ENCODE assay signal across 24 mouse cellular contexts in the genomic region with DNA sequence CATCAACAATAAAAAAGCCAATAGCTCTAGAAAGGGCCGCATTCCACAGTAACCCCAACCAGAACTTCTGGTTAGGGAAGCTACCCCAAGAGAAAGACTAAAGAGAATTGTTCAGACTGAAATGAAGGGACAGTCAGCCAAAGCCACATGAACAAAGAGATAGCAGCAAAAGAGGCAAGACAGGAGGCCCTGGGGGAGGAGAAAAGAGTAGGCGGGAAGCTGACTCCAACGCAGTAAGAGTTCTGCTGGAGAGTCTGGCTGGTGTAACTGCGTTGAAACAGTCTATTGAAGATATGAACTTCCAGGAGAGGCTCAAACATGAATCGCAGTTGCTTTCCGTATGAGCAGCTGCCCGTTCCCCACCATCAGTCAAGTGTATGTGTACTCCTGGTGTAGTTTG. TPM values are rescaled to one million over a fixed set of nuclear protein-coding genes. Genes with fewer than 3 reads are reported as not detected.
DNase-seq lines count a peak whose midpoint lies in the region; ATAC-seq and TF ChIP-seq lines count a peak whose summit lies in the region.
"Had no signal": no experiment of that assay in that cellular context is flagged by ENCODE, and none has a peak within 500 bp of the region (broad histone marks: within the 10 kb centered on the region; RNA-seq: fewer than 3 reads in every experiment).

No protein-coding gene starts in this region.

- no peak for DNase-seq in heart, adult 2 months
- DNase-seq in liver, embryonic 11.5 days (ENCODE audit: low spot score) = no peak
- no peak for DNase-seq in liver, postnatal 0 days
- no peak for DNase-seq in left cerebral cortex, adult 11 months (ENCODE audit: low spot score)
- no peak for DNase-seq in right cerebral cortex, postnatal 25 days
- DNase-seq: adrenal gland, postnatal 36 days; cerebellum, adult 11 months; cerebellum, adult 9-11 months; forebrain, postnatal 0 days; heart, postnatal 4 days; kidney, adult 18-20 months; left cerebral cortex, postnatal 4 days; lung, postnatal 36 days had no signal

- H3K4me2 ChIP-seq in heart, embryonic 12.5 days = no peak overlapping the region
- no peak overlapping the region for H3K4me2 ChIP-seq in liver, embryonic 11.5 days
- no peak overlapping the region for H3K4me2 ChIP-seq in liver, postnatal 0 days (ENCODE audit: low read depth, low read length)
- no peak overlapping the region for H3K4me2 ChIP-seq in liver, embryonic 16.5 days (ENCODE audit: low read depth, low read length)
- H3K4me2 ChIP-seq: embryonic facial prominence, embryonic 15.5 days; hindbrain, embryonic 14.5 days; limb, embryonic 15.5 days; lung, embryonic 15.5 days; neural tube, embryonic 13.5 days had no signal

- intact Hi-C loops in heart, adult 2 months (cut with DNase I) = no loop called here

- TF ChIP-seq EP300 in heart, adult 2 months (IDR thresholded peaks at IDR 0.05; ENCODE audit: insufficient read depth, low read depth, low read length) = no peak
- no peak for TF ChIP-seq EP300 in liver, postnatal 0 days (IDR thresholded peaks at IDR 0.05; ENCODE audit: low read depth)

- H3K27me3 ChIP-seq in heart, embryonic 12.5 days (replicated peaks) = no peaks in the 10 kb centered on the region
- no peaks in the 10 kb centered on the region for H3K27me3 ChIP-seq in heart, adult 2 months (ENCODE audit: control insufficient read depth, insufficient read depth, low read length)
- H3K27me3 ChIP-seq in liver, embryonic 11.5 days (replicated peaks; ENCODE audit: control insufficient read depth, insufficient read depth, low read length) = 0 out of 2 replicates have a peak, but pooled peaks cover 2% of the 10 kb centered on the region
- H3K27me3 ChIP-seq in liver, postnatal 0 days (ENCODE audit: insufficient read depth, low read length) = no peaks in the 10 kb centered on the region
- H3K27me3 ChIP-seq in liver, embryonic 16.5 days (ENCODE audit: control insufficient read depth, insufficient read depth, low read depth, low read length) = no peaks in the 10 kb centered on the region
- H3K27me3 ChIP-seq: embryonic facial prominence, embryonic 15.5 days; limb, embryonic 15.5 days; lung, embryonic 15.5 days; neural tube, embryonic 13.5 days; Patski had no signal

- no peaks in the 10 kb centered on the region for H3K36me3 ChIP-seq in heart, embryonic 12.5 days
- H3K36me3 ChIP-seq in heart, adult 2 months (ENCODE audit: control insufficient read depth, insufficient read depth, low read length) = no peaks in the 10 kb centered on the region
- H3K36me3 ChIP-seq in liver, embryonic 11.5 days (ENCODE audit: control insufficient read depth, insufficient read depth, low read length) = no peaks in the 10 kb centered on the region
- no peaks in the 10 kb centered on the region for H3K36me3 ChIP-seq in liver, postnatal 0 days (replicated peaks; ENCODE audit: insufficient read depth, low read length)
- H3K36me3 ChIP-seq in liver, embryonic 16.5 days (ENCODE audit: control insufficient read depth, insufficient read depth) = no peaks in the 10 kb centered on the region
- H3K36me3 ChIP-seq: embryonic facial prominence, embryonic 15.5 days; limb, embryonic 15.5 days; lung, embryonic 15.5 days; neural tube, embryonic 13.5 days had no signal

- peaks cover 77% of the 10 kb centered on the region for H3K4me1 ChIP-seq in heart, embryonic 12.5 days (replicated peaks)
- peaks cover 20% of the 10 kb centered on the region for H3K4me1 ChIP-seq in heart, adult 2 months (ENCODE audit: control insufficient read depth, insufficient read depth, low read length)
- peaks cover 15% of the 10 kb centered on the region for H3K4me1 ChIP-seq in liver, embryonic 11.5 days (replicated peaks; ENCODE audit: control insufficient read depth, insufficient read depth, low read length)
- H3K4me1 ChIP-seq in liver, postnatal 0 days (ENCODE audit: insufficient read depth) = peaks cover 18% of the 10 kb centered on the region
- H3K4me1 ChIP-seq in liver, embryonic 16.5 days (ENCODE audit: control insufficient read depth, low read depth, low read length) = peaks cover 11% of the 10 kb centered on the region

- H3K27ac ChIP-seq in heart, embryonic 12.5 days (ENCODE audit: poor library complexity, severe bottlenecking) = peak overlapping the region; percentile 61
- no peak overlapping the region for H3K27ac ChIP-seq in heart, adult 2 months
- no peak overlapping the region for H3K27ac ChIP-seq in liver, embryonic 11.5 days (ENCODE audit: low read depth, low read length)
- no peak overlapping the region for H3K27ac ChIP-seq in liver, postnatal 0 days (ENCODE audit: low read depth)
- H3K27ac ChIP-seq in liver, embryonic 16.5 days (ENCODE audit: low read length) = no peak overlapping the region
- H3K27ac ChIP-seq: embryonic facial prominence, embryonic 15.5 days; hindbrain, embryonic 14.5 days; limb, embryonic 15.5 days; lung, embryonic 15.5 days; neural tube, embryonic 13.5 days had no signal

- ATAC-seq in heart, embryonic 12.5 days (ENCODE audit: insufficient number of reproducible peaks, low FRiP score) = no peak
- 0 out of 2 replicates have a peak, but pooled peaks have one; percentile 12 for ATAC-seq in liver, embryonic 11.5 days (replicated peaks; ENCODE audit: low FRiP score)
- no peak for ATAC-seq in liver, postnatal 0 days
- ATAC-seq in liver, embryonic 16.5 days (ENCODE audit: low read depth) = 0 out of 2 replicates have a peak, but pooled peaks have one; percentile 35
- ATAC-seq: forebrain, postnatal 0 days; inflammation-experienced regulatory T-cells, adult 6 months; midbrain, embryonic 16.5 days; Patski had no signal

- H3K9ac ChIP-seq in heart, embryonic 12.5 days = no peak overlapping the region
- no peak overlapping the region for H3K9ac ChIP-seq in heart, adult 2 months (ENCODE audit: low read depth, low read length)
- H3K9ac ChIP-seq in liver, embryonic 11.5 days (ENCODE audit: low read depth, low read length) = no peak overlapping the region
- H3K9ac ChIP-seq in liver, postnatal 0 days (replicated peaks) = no peak overlapping the region
- H3K9ac ChIP-seq in liver, embryonic 16.5 days (ENCODE audit: low read depth, low read length) = no peak overlapping the region
- H3K9ac ChIP-seq: embryonic facial prominence, embryonic 15.5 days; forebrain, postnatal 0 days; hindbrain, embryonic 14.5 days; limb, embryonic 15.5 days; lung, embryonic 15.5 days; neural tube, embryonic 13.5 days had no signal

- no peak for TF ChIP-seq CTCF in heart, adult 2 months (IDR thresholded peaks at IDR 0.05)
- no peak for TF ChIP-seq CTCF in liver, postnatal 0 days (IDR thresholded peaks at IDR 0.05; ENCODE audit: low read depth)

- 51% methylated on average over 7 of the region's 7 CpGs for WGBS in heart, embryonic 12.5 days
- 73% methylated on average over 7 of the region's 7 CpGs for WGBS in heart, adult 2 months
- WGBS in liver, embryonic 11.5 days = 74% methylated on average over 7 of the region's 7 CpGs
- 80% methylated on average over 7 of the region's 7 CpGs for WGBS in liver, postnatal 0 days (ENCODE audit: insufficient replicate concordance)
- WGBS in liver, embryonic 16.5 days (ENCODE audit: insufficient replicate concordance) = 55% methylated on average over 7 of the region's 7 CpGs

- no peaks in the 10 kb centered on the region for H3K79me2 ChIP-seq in heart, adult 2 months (replicated peaks; ENCODE audit: control insufficient read depth, insufficient read depth, low read length)

- H3K4me3 ChIP-seq in heart, embryonic 12.5 days = no peak overlapping the region
- H3K4me3 ChIP-seq in heart, adult 2 months = no peak overlapping the region
- H3K4me3 ChIP-seq in liver, embryonic 11.5 days (ENCODE audit: low read depth, low read length) = no peak overlapping the region
- no peak overlapping the region for H3K4me3 ChIP-seq in liver, postnatal 0 days (ENCODE audit: low read depth, low read length)
- no peak overlapping the region for H3K4me3 ChIP-seq in liver, embryonic 16.5 days (ENCODE audit: low read depth, low read length)
- H3K4me3 ChIP-seq: embryonic facial prominence, embryonic 15.5 days; limb, embryonic 15.5 days; lung, embryonic 15.5 days; myocyte; neural tube, embryonic 13.5 days had no signal

- no peaks in the 10 kb centered on the region for H3K9me3 ChIP-seq in heart, embryonic 12.5 days (replicated peaks)
- no peaks in the 10 kb centered on the region for H3K9me3 ChIP-seq in liver, embryonic 11.5 days (ENCODE audit: control insufficient read depth, low read length)
- no peaks in the 10 kb centered on the region for H3K9me3 ChIP-seq in liver, postnatal 0 days (ENCODE audit: low read length)
- no peaks in the 10 kb centered on the region for H3K9me3 ChIP-seq in liver, embryonic 16.5 days (replicated peaks; ENCODE audit: control insufficient read depth, low read length)
- H3K9me3 ChIP-seq: embryonic facial prominence, embryonic 15.5 days; limb, embryonic 15.5 days; lung, embryonic 15.5 days; neural tube, embryonic 13.5 days had no signal

- TF ChIP-seq POLR2A in heart, adult 2 months (IDR thresholded peaks at IDR 0.05; ENCODE audit: insufficient read depth, low read depth, low read length) = no peak

RNA-seq across cellular contexts. Expression of a gene that starts 6.2 kb away (rescaled TPM):
- polyA plus RNA-seq in heart, embryonic 12.5 days (2016; fragmentation: Nextera tagmentation; extraction: Ambion mirVana) = 75.6 and 76.5 TPM in 2 replicates
- 10 to 100 TPM in 1 of 2 experiments, 1 to 10 TPM in 1; 2.6 to 13.7 TPM for total RNA-seq in heart, adult 2 months (2021)
- 13.8 and 28.5 TPM in 2 replicates for polyA plus RNA-seq in heart, adult 2 months (2012; rRNA removed)
- 7.5 and 8.5 TPM in 2 replicates for polyA plus RNA-seq in liver, embryonic 11.5 days (2014; fragmentation: Nextera tagmentation; extraction: Ambion mirVana)
- polyA plus RNA-seq in liver, postnatal 0 days (2015; fragmentation: Nextera tagmentation; extraction: Ambion mirVana) = 12.6 and 19.7 TPM in 2 replicates
- 24.9 and 31.0 TPM in 2 replicates for polyA plus RNA-seq in liver, embryonic 16.5 days (2015; fragmentation: Nextera tagmentation; extraction: Ambion mirVana)
- polyA plus RNA-seq: inflammation-experienced regulatory T-cells, adult 6 months had no signal

RNA-seq across cellular contexts. Expression of a gene that starts 50.3 kb away (rescaled TPM):
- polyA plus RNA-seq in heart, embryonic 12.5 days (2016; fragmentation: Nextera tagmentation; extraction: Ambion mirVana) = 250 and 251 TPM in 2 replicates
- 100 to 1,000 TPM; 213 to 227 TPM for total RNA-seq in heart, adult 2 months (2021)
- 175 and 178 TPM in 2 replicates for polyA plus RNA-seq in heart, adult 2 months (2012; rRNA removed)
- 322 and 344 TPM in 2 replicates for polyA plus RNA-seq in liver, embryonic 11.5 days (2014; fragmentation: Nextera tagmentation; extraction: Ambion mirVana)
- polyA plus RNA-seq in liver, postnatal 0 days (2015; fragmentation: Nextera tagmentation; extraction: Ambion mirVana) = 91.1 and 93.8 TPM in 2 replicates
- 159 and 168 TPM in 2 replicates for polyA plus RNA-seq in liver, embryonic 16.5 days (2015; fragmentation: Nextera tagmentation; extraction: Ambion mirVana)

Comparison
In these comparisons a context has a peak if more than half of its experiments do, and no peak if none do; other contexts are left out.
1. ATAC-seq: peak in liver, embryonic 11.5 days (single experiment) and liver, embryonic 16.5 days (single experiment); none in heart, embryonic 12.5 days (single experiment) and liver, postnatal 0 days (single experiment).